Mouse (Mus musculus): ENCODE measurements around the gene Ciz1.

The Ciz1 gene

DNA sequence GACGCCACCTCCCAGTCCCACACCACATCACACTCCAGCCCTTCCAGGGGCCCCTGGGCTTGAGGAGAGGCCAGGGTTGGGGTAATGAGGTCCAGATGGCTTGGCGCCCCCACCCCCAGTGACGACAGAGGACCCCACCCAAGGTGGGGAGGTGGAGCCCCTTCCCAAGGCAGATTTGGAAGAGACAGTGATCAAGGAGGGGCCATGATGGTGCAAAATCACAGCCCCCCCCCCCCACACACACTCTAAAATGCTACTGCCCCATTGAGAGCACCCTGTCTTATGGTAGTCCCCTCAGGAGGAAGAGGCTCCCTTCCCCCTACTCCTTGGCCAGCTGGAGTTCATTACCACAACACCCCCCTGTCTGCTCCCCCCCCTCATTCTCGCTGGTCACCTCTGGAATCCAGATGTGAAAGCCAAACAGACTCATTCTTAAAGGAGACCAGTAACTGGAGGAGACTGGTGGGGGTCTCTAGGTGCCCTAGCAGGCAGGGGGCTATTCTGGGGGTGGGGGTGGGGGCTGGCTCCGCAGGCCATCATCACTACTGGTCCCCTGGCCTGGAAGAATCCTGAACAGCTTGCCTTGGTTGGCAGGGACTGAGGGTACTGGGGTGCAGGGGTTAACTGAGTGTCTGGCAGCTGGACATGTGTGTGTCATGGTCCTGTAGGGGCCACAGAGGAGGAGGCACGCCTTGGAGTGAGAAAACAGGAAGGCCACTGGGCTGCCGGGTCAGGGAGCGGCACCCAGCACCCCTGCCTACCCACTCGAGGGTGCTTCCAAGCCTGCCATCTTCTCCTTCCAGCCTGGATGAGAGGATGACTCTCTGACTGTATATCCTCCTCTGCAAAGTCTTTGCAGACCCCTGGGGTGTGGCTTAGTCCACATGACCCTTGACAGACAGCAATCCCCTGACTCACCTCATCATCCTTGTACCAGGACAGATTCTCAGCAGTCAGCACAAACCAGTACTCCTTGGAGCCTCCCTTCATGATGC lies 32.2 kb upstream of the Ciz1 start:
- no peak for DNase-seq (ENCODE audit: low read depth, low spot score)

DNA sequence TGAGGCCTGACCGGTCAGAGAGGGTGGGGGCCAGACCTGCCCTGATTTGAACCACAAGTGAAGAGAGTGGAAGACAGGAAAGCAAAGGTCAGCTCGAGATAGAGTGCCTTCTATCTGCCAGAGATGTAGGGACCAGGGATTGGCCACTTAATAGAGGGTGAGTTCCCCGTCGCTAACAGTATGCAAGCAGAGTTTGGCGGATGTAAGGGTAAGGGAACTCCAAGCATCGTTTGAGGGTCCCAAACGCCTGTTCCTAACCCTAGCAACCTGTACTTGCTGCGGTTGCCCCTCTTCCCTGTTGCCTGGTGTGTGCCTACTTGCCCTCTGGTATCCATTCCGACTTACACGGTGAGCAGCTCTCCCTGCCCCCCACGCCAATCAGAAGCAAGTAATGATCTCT lies 31.4 kb upstream of the Ciz1 start:
- DNase-seq (ENCODE audit: low read depth, low spot score) = no peak

DNA sequence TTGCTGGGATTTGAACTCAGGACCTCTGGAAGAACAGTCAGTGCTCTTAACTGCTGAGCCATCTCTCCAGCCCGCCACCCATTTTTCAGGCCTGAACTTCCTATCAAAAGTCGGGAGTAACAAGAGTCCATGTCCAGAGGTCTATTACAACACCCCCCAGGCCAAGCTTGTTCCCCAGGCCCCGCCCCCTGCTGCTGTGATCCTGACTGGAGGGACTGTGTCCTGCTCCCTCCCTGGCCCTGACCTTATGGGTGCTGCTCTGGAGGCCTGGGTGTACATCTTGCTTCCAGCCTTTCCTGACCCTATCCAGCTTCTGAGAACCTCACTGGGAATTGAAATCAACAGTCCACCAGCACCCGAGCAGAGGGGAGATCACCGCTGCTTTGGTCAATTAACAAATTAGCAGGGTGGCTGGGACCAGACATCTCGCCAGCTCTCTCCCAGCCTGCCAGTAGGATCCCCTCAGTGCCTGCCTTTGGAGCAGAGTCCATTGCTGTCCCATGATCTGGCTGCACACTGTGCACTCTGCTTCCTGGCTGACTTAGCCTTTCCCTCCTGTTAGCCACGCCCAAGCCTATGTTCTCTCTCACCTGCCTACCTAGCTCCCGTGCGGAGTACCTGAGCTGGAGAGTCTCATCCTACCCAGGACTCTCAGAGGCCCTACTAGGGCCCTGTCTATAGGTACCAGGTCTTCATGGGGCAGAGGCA lies 30.4 kb upstream of the Ciz1 start:
- no peak for DNase-seq (ENCODE audit: low read depth, low spot score)

DNA sequence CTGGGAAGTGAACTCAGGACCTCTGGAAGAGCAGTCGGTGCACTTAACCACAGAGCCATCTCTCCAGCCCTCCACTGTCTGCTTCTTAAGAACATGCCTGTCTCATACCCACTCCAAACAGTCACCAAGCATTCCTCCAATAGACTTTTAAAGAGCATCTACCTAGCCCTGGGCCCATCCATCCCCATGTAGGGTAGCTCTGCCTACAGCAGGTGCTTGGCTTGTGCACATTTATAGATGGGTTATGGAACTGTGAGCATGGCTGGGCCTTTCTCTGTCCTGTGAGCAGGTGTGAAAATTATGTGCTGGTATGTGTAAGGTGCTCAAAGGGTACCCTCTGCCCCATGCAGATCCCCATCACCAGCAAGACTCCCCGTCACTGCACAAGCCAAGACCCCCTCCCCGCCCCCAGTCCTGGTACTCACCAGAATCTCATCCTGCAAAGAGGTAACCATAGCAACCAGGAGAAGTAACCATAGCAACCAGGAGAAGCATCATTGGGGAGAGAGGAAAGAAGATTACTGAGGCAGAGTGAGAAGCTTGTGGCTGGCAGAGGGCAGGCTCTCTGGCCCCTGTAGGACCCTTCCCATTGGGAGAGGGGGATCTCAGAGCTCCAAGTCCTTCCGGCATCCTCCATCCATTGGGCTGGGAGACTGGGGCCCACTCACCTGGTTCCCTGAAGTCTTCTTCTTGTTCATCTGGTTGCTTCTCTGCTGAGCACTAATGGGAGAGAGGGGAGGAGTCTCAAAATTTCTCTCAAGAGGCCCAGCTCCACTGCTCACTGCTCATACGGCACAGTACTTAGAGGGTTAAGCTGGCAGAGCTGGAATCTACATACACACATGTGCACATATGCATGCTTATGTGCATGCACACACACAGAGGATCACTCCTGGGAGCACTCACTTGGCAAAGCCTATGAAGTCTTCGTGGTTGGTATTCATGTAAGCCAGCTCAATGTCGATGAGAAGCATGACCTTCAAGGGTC lies 29.1 kb upstream of the Ciz1 start:
- no peak for DNase-seq (ENCODE audit: low read depth, low spot score)

DNA sequence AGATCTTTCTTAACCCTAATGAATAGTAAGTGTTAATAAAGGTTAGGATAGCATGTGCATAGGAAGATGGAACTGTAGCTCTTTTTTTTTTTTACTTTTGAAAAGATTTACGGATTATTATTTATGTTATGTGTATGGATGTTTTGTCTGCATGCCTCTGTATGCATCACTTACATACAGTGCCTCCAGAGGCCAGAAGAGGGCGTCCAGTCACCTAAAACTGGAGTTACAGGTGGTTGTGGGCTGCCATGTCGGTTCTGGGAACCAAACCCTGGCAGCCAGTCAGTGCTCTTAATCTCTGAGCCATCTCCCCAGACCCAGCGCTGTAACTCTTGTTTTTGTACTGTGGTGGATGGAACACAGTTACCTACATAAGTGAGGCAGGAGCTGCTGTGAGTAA lies 27.8 kb upstream of the Ciz1 start:
- DNase-seq (ENCODE audit: low read depth, low spot score) = peak; percentile 52

DNA sequence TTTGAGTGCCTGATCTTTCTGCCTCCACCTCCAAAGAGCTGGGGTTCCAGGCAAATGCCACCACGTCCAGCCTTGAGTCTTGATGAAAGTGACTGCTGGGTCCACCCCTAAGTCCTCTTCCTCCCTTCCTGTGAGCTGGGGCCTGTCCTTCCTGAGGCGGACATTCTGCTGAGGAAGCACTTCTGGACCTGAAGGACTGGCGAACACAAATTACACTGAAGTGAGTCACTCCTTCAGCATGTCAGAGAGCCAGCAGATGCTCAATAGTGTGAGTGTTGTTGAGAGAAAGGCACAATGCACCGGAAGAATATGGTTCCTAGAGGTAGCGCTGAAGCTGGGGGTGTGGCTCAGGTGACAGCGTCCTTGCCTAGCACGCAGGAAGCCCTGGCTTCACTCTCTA lies 26.8 kb upstream of the Ciz1 start:
- DNase-seq (ENCODE audit: low read depth, low spot score) = no peak

DNA sequence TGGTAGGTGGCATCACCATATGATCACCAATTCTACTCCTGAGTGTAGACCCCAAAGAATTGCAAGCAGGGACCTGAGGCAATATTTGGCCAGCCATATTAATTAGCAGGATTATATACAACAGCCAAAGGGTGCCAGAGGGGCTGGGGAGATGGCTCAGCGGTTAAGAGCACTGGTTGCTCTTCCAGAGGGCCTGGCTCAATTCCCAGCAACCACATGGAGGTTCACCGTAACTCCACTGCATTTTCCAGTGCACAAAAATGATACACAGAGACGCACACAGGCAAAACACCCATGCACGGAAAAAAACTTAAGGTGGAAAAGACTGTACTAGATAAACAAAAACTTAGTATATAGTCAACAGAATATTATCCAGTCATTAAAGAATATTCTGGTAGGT lies 24.9 kb upstream of the Ciz1 start:
- no peak for DNase-seq (ENCODE audit: low read depth, low spot score)

DNA sequence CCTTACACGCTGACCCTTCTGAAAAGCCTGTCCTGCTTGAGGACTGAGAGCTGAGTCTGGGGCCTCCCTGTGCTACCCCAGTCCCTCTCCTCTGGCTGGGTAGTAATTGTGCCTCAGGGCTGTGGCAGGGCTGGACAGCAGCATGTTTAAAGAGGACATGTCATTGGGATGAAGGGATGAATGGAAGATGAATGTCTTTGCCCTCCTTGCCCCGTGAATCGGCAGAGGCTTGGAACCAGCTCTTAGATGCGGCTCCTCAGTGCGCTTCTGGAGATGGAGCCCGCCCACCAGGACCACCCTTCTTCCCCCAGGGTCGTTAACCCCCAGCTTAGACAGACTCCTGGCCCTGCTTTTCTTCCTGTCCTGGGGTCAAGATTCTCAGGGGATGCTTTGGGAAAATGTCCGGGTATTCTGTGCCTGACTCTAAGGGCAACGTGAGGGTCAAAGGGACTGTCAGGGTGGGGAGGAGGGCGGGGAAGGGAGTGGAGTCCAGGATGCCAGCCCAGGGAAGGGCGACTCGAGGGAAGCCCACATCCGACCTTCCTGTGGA lies 23.1 kb upstream of the Ciz1 start:
- no peak for DNase-seq (ENCODE audit: low read depth, low spot score)

DNA sequence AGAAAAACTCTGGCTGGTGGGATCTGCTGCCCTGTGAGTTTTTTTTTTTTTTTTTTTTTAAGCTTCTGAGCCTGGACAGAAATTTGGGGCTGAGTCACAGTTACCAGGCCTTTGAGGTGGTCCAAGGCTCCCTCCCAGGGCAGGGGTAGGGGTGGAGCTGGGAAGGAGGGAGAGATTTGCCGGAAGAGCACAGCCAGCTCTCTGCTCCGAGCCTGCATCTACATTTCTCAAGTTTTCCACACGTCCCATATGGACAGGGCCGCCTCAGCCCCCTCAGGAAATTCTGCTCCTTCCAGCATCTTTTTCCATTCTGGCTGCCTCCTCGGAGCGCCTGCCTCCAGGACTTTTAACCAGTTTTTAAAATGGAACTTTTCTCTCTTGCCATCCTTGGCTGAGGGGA lies 22.6 kb upstream of the Ciz1 start:
- DNase-seq (ENCODE audit: low read depth, low spot score) = no peak

DNA sequence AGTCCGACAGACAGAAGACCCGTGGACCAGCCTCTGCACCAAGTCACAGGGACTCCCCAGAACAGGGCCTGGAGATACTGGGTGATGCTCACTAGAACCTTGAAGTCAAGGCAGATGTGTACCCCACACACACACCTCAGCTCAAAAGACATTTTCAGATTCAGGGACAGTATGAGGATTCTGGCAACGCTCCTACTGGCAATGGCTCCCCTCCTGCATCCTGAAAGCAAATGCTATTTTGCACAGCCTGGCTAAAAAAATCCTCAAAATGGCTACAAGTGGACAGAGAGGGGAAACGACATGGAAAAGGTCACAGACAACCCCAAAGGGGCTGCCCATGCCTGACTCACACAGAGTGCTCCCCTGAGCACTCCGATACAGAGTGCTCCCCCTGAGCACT lies 20.0 kb upstream of the Ciz1 start:
- no peak for DNase-seq (ENCODE audit: low read depth, low spot score)

DNA sequence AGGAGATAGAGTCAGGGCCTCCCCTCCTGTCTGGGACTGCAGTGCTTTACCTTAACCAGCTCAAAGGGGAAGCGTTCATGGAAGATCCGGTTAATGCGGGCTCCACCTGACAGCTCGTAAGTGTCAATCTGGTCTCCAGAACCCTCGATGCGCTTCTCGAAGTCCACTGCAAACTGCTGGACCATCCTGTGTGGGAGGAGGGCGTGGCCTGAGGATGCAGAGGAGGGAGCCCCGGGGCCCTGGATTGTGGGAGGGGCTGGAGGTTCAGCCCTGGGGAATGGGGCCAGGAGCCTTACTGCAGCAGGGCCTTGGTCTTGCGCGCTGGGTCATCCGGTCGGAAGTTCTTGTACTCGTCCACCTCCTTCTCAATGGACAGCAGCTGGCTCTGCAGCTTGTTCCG lies 16.2 kb upstream of the Ciz1 start:
- no peak for DNase-seq (ENCODE audit: low read depth, low spot score)

DNA sequence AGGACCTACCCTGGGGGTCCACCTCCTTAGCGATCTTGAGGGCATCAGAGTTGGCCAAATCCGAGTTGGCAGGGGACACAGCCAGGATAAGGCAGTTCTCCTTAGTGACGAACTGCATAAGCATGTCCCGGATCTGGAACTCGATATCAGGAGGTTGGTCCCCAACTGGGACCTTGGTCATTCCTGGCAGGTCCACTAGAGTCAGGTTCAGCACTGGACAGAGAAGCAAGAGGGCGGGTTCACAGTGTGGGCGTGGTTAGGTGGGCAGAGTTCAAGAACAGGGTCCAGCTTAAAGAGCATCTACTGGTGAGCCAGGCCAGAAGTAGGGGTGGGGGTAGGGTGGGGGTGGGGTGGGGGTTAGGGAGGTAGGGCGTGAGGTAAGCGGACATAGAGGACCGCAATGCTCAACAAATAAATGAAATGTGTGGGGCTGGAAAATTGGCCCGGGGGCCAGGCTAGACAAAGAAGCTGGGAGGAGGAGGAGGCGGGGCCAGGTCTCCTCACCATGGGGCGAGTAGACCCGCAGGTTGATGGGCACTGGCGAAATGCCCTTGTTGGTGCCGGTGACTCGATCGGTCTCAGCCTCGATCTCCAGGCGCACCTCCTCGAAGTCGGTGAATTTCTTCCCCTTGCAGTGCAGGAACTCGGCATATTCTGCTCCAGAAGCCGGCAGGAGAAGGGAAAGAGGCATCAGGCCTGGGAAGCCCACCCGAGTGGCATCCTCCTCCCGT lies 12.1 kb upstream of the Ciz1 start:
- no peak for DNase-seq (ENCODE audit: low read depth, low spot score)

DNA sequence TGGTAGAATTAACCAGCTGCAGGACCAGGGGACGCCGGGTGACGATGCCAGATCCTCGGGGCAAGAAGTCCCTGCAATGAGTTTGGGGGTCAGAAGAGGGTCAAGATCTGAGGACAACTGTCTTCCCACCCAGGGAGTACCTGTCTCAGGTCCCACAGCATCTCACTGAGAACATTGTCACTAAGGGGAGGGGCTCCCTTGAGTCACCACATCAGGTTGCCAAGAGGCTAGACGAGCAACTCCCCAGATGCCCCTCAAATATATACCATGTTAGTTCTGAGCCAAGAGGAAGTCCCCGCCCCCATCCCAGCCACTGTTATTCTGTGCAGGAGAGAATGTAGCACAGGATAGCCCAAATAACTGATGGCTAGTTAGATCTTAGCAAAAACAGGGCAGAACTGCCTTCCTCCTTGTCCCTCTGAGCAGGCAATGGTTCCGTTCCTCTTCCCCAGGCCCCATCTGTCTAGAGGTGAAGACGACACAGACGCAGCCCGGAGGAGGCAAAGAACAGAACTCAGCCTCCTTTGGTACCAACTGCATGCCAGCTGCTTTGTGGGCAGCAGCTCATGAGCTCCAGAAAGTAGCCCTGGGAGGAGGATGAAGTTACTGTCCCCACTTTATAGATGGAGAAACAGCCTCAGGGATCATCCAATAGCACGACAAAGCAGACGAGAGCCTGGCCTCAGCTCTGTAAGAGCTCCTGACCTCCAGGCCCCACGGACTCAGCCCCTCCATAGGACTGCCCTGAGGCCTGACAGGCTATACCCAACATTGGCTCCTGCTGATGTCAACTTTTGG lies 11.1 kb upstream of the Ciz1 start:
- no peak for DNase-seq (ENCODE audit: low read depth, low spot score)

DNA sequence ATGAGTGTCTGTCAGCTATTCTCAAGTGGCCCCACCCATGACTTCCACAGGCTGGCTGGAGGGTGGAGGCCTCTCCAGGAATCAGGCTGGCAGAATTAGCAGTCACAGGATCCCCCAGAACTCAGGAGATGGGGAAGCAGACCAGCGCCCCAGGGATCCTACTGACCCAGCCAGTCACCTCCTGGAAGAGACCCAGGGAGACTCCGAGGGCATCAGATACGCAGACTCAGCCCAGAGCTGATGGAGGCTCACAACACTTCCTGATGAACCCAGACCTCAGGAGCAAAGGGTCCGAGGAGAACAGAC lies 10.5 kb upstream of the Ciz1 start:
- DNase-seq (ENCODE audit: low read depth, low spot score) = no peak

DNA sequence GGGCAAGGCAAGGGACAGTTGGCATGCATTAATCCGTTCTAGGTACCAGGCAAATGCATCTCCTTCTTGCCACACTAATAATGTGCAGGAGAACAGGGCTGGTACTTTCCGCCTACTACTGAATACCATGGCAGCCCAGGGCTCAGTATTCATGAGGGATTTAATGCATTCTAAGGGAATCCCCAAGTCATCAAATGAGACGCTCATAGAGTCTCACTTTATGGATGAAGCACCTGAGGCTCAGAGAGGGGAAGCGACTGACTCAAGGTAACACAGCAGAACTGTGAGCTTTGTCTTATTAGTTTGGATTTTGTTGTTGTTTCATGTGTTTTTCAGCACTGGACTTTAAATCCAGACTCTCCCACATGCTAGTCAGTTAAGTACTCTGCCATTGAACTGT lies 10.1 kb upstream of the Ciz1 start:
- DNase-seq (ENCODE audit: low read depth, low spot score) = no peak

DNA sequence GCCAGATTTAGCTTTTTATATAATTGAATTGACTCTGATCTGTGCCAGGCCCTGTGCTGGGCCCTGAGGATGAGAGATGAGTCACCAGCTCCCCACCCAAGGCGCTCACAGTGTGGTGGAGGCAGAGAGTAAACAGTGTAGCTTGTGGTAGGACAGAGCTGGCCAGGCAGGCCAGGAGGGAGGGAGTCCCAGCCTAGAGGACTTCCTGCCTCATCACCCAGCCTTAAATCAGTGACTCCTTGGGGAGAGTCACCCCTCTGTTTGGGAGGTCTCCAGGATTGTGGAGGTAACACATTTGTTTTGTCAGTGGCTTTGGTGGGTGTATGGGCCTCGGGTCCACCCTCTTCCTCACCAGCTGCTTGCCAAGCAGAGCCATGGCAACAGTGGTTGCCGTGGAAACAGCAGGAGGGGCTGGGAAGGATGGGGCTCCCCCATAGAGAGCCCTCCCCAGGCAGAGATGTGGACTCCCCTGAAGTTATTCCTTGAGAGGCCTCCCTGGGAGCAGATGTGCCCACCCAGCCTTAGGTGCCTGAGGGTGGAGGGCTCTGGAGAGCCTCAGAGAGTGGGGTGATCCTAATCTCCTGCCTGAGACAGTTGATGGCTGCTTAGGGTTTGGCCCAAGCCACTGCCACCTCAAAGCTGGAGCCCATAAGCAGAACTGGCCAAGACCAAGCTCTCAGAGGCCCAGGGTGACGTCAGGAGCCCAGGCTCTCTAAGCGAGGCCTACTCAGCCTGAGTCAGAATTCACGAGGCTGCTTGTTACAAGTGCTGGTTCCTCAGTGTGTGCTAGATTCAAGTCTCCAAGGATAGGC lies 9.4 kb upstream of the Ciz1 start:
- no peak for DNase-seq (ENCODE audit: low read depth, low spot score)

DNA sequence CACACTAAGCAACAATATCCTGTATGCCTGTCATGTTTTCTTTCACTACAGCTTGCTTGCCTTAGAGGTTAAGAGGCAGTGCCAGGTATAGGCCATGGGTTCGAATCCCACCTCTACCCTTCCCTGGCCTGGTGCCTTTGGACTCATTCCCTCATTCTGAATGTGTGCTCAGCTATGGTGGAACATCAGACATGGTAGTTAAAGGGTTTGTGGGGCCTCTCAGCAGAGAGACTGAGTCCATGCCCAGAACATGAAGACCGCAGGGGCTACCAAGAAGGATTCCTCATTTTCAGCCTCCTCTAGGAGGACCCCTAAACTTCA lies 8.8 kb upstream of the Ciz1 start:
- DNase-seq (ENCODE audit: low read depth, low spot score) = no peak

DNA sequence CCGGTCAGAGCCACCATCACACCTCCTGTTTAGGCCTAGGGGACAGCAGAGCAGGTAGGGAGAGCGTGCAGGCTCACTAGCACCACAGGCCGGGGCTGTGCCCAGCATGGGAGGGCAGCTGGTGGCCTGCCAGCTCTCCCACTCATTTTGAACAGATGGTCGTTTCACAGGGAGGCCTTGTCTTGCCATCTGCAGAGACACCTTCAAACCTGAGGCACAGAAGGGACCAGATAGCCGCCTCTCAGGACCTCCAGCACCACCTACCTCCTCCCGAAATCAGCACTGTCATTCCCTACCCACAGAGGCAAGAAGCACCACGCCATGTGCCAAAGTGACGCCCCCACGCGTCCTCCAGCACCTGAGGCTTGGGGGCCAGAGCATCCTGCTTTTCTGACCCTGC lies 8.1 kb upstream of the Ciz1 start:
- DNase-seq (ENCODE audit: low read depth, low spot score) = no peak

DNA sequence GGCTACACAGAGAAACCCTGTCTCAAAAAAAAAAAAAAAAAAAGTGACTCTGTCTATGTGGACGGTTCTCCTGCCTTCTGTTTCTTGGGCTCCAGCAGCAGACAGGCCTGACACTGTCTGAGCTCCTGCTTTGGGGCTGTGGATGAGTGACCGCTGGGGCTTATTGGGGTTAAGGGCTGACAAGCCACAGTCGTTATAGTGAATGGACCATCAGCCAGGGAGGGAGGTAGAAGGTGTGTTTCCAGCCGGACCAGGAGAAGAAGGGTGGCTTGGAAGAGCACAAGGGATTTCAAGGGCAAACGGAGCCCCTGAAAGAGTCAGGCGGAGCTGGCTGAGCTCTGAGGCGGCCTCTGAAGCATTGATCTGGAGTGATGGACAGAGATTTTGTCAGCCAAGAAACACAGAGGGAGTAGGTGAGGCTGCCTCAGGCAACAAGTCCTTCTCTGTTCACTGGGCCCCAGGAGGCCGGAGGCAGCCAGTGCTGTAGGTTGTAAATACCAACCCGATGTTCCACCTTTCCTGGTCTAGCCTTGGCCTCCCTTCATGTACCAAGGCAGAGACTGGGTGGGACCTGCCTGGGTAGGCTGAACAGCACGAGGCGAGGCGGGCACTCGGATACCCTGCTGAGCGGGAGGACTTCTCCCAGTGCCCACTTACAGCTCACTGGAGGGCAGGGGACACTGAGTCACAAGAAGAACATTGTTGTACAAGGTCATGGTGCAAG lies 7.4 kb upstream of the Ciz1 start:
- DNase-seq (ENCODE audit: low read depth, low spot score) = no peak

Measured in R1 (cell line).